Mouse (Mus musculus): ENCODE results near the gene Plcl2.

DNA sequence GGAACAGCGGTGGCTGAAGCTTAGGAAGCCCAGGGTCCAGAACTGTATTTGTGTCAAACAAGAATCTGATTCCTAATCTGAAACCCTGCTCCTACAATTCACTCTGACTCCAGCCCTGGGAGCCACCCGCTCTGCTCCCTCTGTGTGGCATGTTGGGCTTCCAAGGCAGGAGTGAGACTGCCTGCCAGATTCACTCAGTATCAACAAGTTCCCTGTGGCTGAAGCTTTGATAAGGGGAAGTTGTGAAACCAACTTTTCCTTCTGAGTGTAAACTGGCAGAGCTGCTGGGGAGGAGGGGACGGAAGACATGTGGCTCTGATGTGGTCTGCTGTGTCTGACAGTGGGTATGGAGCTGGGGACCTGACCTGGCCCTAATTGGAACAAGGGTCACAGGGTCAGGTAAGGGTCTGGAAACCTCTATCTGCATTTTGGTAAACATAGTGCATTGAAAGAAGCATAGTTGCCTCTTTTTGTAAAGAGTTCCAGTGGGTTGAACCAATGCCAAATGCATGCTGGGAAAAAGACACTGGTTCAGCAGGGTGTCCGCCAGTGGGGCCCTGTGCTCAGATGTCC is 226.3 kb downstream of the Plcl2 start:
- TF ChIP-seq ZNF384 (IDR thresholded peaks at IDR 0.05; ENCODE audit: low read depth, low read length) (no peak), CHD2 (IDR thresholded peaks at IDR 0.05; ENCODE audit: low read depth, low read length) (no peak), HCFC1 (IDR thresholded peaks at IDR 0.05; ENCODE audit: borderline replicate concordance, insufficient read depth, low read length) (no peak)

Data from ES-E14 (cell line).